Mouse (Mus musculus) activated CD4-positive, CD25-positive, alpha-beta regulatory T cell (primary cell): ENCODE data around the gene Abhd13. TPM values are rescaled to one million over a fixed set of nuclear protein-coding genes. Genes with fewer than 3 reads are reported as not detected.

Experiments used
- polyA plus RNA-seq, 2 experiments: library from polyadenylated mRNA; unstranded; fragments of 100-300 nt; shearing (Covaris generic); gene quantifications; one replicate each; pipeline ENCODE4 v1.2.1; 2017

The Abhd13 gene
- 10 to 100 TPM; 15.8 to 17.7 TPM for polyA plus RNA-seq

GRCm38 (mm10) chr8:9977573-9978314 is at the start of gene Abhd13, which contains the start of gene Lig4:
Gene Abhd13 (plus strand): TSS chr8:9977707.
Gene Lig4 (minus strand): TSS chr8:9977686.

DNA sequence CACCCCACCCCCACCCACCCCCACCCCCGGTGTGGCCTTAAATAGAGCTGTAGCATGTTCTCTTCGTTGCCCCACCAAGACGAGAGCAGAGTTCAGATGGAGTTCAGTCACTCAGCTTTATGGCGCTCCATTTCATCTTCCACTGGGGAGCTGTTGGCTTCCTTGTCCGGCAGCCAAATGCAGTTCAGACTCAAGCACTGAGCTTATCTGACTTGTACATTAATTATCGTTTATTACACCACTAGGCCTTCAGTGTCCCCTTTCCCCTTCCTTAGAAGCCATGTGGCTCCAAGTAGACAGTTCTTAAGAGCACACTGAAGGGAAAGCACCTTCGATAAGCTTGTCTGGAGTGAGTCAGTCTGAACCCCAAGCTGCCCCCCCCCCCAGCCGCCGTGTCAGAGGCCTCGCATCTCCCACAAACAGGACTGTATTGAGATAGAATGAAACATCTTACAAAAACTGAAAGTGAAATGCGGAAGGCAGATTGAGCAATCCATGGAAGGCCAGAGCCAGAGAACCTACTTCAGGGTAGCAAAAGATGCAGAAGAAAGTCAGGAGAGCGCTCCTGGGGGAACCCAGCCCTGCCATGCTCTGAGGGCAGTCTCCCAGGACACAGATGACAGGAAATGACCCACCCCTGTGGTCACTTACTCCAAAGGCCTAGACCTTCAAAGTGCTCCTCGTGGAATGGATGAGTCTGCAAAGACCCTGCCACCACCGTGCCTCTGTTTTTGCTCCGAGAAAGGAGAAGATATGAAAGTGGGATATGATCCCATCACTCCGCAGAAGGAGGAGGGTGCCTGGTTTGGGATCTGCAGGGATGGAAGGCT is 28.9 kb downstream of the Abhd13 start, which contains the start of gene Tnfsf13b:
Tnfsf13b (plus strand) TSS at position 312 of the 830 bp plus-strand sequence.

Other genes starting within 250 kb of the Abhd13 start
- under 1 TPM in 1 of 2 experiments, not detected in 1; 0.53 TPM for gene Fam155a, start 206.5 kb upstream of the Abhd13 start, polyA plus RNA-seq
- not detected for gene Gm10217, start 113.5 kb upstream of the Abhd13 start, polyA plus RNA-seq
- 1 to 10 TPM; 3.1 to 4.7 TPM for gene Lig4, start within 50 bp of the Abhd13 start, polyA plus RNA-seq
- gene Tnfsf13b, start 28.8 kb downstream of the Abhd13 start, polyA plus RNA-seq = 10 to 100 TPM in 1 of 2 experiments, 1 to 10 TPM in 1; 1.2 to 18.2 TPM
- under 1 TPM in 1 of 2 experiments, not detected in 1; 0.06 TPM for gene Myo16, start 176.2 kb downstream of the Abhd13 start, polyA plus RNA-seq